Mouse (Mus musculus) embryonic fibroblast, embryonic 13.5 days (primary cell): ENCODE data around the gene Phex.

Source experiments
- CTCF ChIP-seq: IDR thresholded peaks from 2 replicates; pipeline ENCODE4 v1.5.1; 2011; ENCODE audit warnings: mild to moderate bottlenecking, control low read depth, low read length, moderate library complexity, borderline replicate concordance; ENCODE audit not compliant: insufficient read depth
- POLR2A ChIP-seq: IDR thresholded peaks from 2 replicates; pipeline ENCODE4 v1.6.1; 2011; ENCODE audit warnings: low read depth, mild to moderate bottlenecking, control low read depth, low read length, moderate library complexity

GRCm38 (mm10) chrX:157415212-157415611, at the start of gene Phex:
- no peak for TF ChIP-seq POLR2A
- TF ChIP-seq CTCF, result no peak
